13 mouse cellular contexts compared by ENCODE assay signal in the genomic region with DNA sequence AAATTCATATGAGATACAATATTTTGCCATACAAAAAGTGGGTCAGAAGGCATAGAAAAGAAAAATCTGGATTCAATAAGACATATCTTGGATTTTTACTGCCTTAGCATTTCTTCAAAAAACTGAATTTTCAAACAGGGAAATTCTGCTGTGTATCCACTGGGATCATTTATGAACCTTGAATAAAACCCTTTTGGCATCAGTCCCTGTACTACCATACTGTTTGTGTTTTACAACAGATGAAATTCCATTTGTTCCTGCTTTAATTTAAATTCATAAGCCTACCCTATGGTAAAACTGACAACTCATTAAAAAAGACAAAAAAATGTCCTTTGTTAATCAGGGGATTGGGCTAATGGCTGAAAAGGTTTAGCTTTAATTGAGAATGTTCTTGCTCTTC.
"Had no signal": no experiment of that assay in that cellular context is flagged by ENCODE, and none has a peak within 500 bp of the region (broad histone marks: within the 10 kb centered on the region; RNA-seq: fewer than 3 reads in every experiment).

No protein-coding gene starts in this region.

- DNase-seq: kidney, adult 2 months; kidney, postnatal 25 days; left cerebral cortex, postnatal 4 days; liver, embryonic 13.5 days; lung, adult 2 months; right cerebral cortex, postnatal 25 days; spleen, adult 18-20 months; thymus, postnatal 25 days had no signal

- H3K4me3 ChIP-seq: limb, embryonic 13.5 days; liver, embryonic 13.5 days; midbrain, embryonic 12.5 days; stomach, embryonic 15.5 days had no signal

- H3K27ac ChIP-seq: kidney, postnatal 0 days; limb, embryonic 13.5 days; liver, embryonic 13.5 days; macrophage; midbrain, embryonic 12.5 days; stomach, embryonic 15.5 days had no signal

- H3K36me3 ChIP-seq: limb, embryonic 13.5 days; liver, embryonic 13.5 days; midbrain, embryonic 12.5 days; stomach, embryonic 15.5 days had no signal

- H3K27me3 ChIP-seq: limb, embryonic 13.5 days; liver, embryonic 13.5 days; midbrain, embryonic 12.5 days; stomach, embryonic 15.5 days had no signal

- H3K9me3 ChIP-seq: limb, embryonic 13.5 days; liver, embryonic 13.5 days; midbrain, embryonic 12.5 days; stomach, embryonic 15.5 days had no signal

- H3K9ac ChIP-seq: limb, embryonic 13.5 days; liver, embryonic 13.5 days; midbrain, embryonic 12.5 days; stomach, embryonic 15.5 days had no signal

- H3K4me2 ChIP-seq: limb, embryonic 13.5 days; liver, embryonic 13.5 days; midbrain, embryonic 12.5 days; stomach, embryonic 15.5 days had no signal

- H3K4me1 ChIP-seq: limb, embryonic 13.5 days; liver, embryonic 13.5 days; midbrain, embryonic 12.5 days; stomach, embryonic 15.5 days had no signal
